Mouse (Mus musculus) heart, embryonic 16.5 days (tissue): ENCODE data around the gene Brms1. TPM values are rescaled to one million over a fixed set of nuclear protein-coding genes. Genes with fewer than 3 reads are reported as not detected.
"Not testable (repeated sequence)": the region's sequence is repeated elsewhere in the genome, so short reads cannot be mapped to it uniquely, and the experiment has no call there.

Experiments used
- ATAC-seq: fragments of 200-750 bp; cut with Nextera tagmentation; replicated peaks from 2 replicates; pipeline ENCODE4 v1.8.0; 2017; ENCODE audit warnings: moderate number of reproducible peaks; ENCODE audit not compliant: insufficient read depth, low FRiP score; ENCODE audit errors: extremely low read depth
- H3K27ac ChIP-seq: fragments of 300-500 bp; sonication (generic); 2 replicates; pipeline ENCODE4 v1.5.1; 2014; ENCODE audit warnings: mild to moderate bottlenecking, low read length, control low read depth, moderate library complexity
- H3K27me3 ChIP-seq: fragments of 300-500 bp; sonication (generic); 2 replicates; pipeline ENCODE4 v1.6.1; 2014; ENCODE audit warnings: low read length, mixed read lengths; ENCODE audit not compliant: control insufficient read depth, insufficient read depth
- H3K36me3 ChIP-seq: fragments of 300-500 bp; sonication (generic); 2 replicates; pipeline ENCODE4 v1.6.1; 2014; ENCODE audit not compliant: control insufficient read depth, insufficient read depth
- H3K4me1 ChIP-seq: fragments of 300-500 bp; sonication (generic); 2 replicates; pipeline ENCODE4 v1.6.1; 2014; ENCODE audit warnings: low read length, mixed read lengths; ENCODE audit not compliant: control insufficient read depth, insufficient read depth
- H3K4me2 ChIP-seq: fragments of 300-500 bp; sonication (generic); 2 replicates; pipeline ENCODE4 v1.6.1; 2014; ENCODE audit warnings: low read depth, mild to moderate bottlenecking, control low read depth, low read length
- H3K4me3 ChIP-seq: fragments of 300-500 bp; sonication (generic); 2 replicates; pipeline ENCODE4 v1.5.1; 2014; ENCODE audit warnings: mild to moderate bottlenecking, control low read depth, low read length
- H3K9ac ChIP-seq: fragments of 300-500 bp; sonication (generic); 2 replicates; pipeline ENCODE4 v1.6.1; 2014; ENCODE audit warnings: low read length, control low read depth
- H3K9me3 ChIP-seq: fragments of 300-500 bp; sonication (generic); replicated peaks from 2 replicates; pipeline ENCODE4 v1.6.1; 2016; ENCODE audit warnings: low read length; ENCODE audit not compliant: control insufficient read depth
- WGBS: fragments of 180-500 bp; shearing (Covaris S2); extraction: QIAGEN DNeasy Blood & Tissue Kit; methylation state at CpG from one replicate; pipeline ENCODE4 v1.1.7; 2014; 5-methylcytosine and 5-hydroxymethylcytosine counted together
- polyA plus RNA-seq: library from polyadenylated mRNA; unstranded; fragments of >200 nt; fragmentation: Nextera tagmentation; extraction: Ambion mirVana; gene quantifications from 2 replicates; pipeline ENCODE4 v1.2.1, GENCODE M21; 2015

Gene Brms1
- polyA plus RNA-seq: 29.7 and 29.9 TPM in 2 replicates

DNA sequence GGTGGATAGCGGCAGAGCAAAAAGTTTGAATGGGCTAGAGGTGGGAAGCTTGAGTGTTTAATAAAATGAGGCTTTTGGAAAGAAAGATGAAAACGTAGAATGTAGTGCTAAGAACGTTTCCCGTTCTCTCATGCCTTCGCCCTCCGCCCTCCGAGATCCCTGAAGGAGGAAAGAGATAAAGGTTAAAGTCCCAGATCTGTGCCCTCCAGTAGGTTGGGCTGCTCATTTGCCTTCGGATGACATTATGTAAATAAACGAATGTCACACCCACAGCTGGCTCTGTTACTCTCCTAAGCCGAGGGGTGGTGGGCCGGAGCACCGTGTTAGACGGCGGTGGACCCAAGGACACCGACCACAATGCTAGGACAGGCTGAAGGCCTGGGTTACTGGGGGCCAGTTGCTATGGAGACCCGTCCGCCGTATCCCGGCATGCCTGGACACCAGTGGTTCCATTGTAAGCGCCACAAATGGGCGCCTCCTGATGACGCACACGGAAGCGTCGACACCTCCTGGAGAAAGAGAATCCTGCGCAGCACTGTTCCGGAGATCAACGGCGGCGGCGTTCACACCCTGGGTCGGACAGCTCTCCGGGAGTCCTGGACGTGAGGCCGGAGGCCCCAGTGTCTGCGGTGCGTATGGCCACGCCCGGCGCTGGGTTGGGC, at the start of gene Brms1:
Gene Brms1 (plus strand): TSS at position 493 of the 662 bp plus-strand sequence.
- H3K36me3 ChIP-seq: peaks cover 2% of the 10 kb centered on the region; the same call in 1 of the 2 replicates
- peak within 1 kb of the TSS; percentile 92 for H3K9ac ChIP-seq
- WGBS: 3% methylated on average over 40 of the region's 40 CpGs
- H3K9me3 ChIP-seq: no peaks in the 10 kb centered on the region
- H3K27ac ChIP-seq: peak within 1 kb of the TSS; percentile 65
- peaks cover 22% of the 10 kb centered on the region for H3K4me1 ChIP-seq
- H3K4me3 ChIP-seq: peak within 1 kb of the TSS; percentile 82
- H3K27me3 ChIP-seq: no peaks in the 10 kb centered on the region
- ATAC-seq: peak; percentile 74
- peak within 1 kb of the TSS; percentile 81 for H3K4me2 ChIP-seq

DNA sequence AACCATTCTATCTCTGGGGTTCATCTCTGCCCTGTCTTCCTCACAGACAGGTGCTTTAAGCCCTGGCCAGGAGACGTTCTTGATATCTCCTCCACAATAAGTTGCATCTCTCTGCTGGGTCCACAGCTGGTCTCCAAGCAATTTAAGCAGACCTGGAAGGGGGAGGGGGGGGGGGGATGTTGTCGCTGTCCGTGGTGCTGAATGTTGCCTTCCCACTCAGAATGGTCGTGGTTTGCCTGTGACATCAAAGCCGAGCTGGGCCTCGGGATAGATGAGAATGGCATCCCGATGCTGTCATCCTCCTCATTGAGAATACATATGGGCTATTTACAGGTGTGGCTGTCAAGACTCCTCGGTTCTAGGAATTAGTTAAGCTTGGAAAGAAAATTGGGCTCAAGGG, 48.8 kb upstream of the Brms1 start:
- H3K9me3 ChIP-seq: no peaks in the 10 kb centered on the region
- H3K36me3 ChIP-seq: no peaks in the 10 kb centered on the region
- ATAC-seq: no peak
- H3K9ac ChIP-seq: no peak overlapping the region
- H3K27me3 ChIP-seq: peaks cover 23% of the 10 kb centered on the region
- H3K27ac ChIP-seq: peak overlapping the region; percentile 46; the same call in 1 of the 2 replicates
- 8% methylated on average over 8 of the region's 8 CpGs for WGBS
- H3K4me1 ChIP-seq: peaks cover 23% of the 10 kb centered on the region
- H3K4me3 ChIP-seq: no peak overlapping the region
- H3K4me2 ChIP-seq: no peak overlapping the region

DNA sequence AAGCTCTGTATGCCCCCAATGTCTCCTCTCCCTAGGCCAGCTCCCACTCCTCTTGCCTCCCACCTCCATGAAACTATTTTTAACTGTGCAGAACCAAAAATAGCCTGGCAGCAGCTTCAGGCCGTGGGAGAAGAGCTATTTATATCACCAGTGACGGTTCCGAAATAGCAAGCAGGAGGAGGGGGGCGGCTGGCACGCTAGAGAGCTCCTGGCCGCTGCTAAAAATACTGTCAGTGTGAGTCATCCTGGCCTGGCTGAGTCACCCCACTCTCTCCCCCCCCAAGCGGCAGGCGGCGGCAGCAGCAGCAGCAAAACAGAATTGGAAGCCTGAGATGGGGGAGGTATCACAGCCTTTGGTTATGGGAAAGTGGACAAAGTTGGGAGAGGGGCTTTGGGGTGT, 48.2 kb upstream of the Brms1 start:
- Histone ChIP-seq H3K4me3 (no peak overlapping the region), H3K36me3 (no peaks in the 10 kb centered on the region), H3K4me1 (peaks cover 23% of the 10 kb centered on the region), H3K27me3 (peaks cover 23% of the 10 kb centered on the region), H3K9ac (no peak overlapping the region), H3K9me3 (no peaks in the 10 kb centered on the region), H3K27ac (peak overlapping the region; percentile 46; the same call in 1 of the 2 replicates), H3K4me2 (peak overlapping the region; percentile 16; the same call in 1 of the 2 replicates)
- 0% methylated on average over 9 of the region's 9 CpGs for WGBS
- peak; percentile 94 for ATAC-seq

DNA sequence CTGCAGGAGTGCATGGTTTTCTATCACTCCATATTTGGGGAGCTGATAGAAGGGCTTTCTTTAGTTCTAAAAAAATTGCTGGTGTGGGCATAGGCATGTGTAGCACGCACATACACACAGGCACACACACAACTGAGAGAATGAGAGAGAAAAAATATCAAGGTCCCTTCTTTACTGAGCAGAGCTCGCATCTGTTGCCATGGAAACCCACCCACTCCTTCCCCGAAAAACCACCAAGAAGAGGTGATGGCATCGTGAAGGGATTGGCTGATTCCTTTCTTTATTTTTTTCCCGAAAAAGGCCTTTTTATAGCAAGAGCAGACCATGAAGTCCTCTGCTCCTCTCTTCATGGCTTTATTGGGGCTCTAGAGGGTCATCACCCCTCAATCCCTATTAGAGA, 47.1 kb upstream of the Brms1 start:
- no peak overlapping the region for H3K9ac ChIP-seq
- ATAC-seq: no peak
- peaks cover 23% of the 10 kb centered on the region for H3K4me1 ChIP-seq
- H3K4me2 ChIP-seq: no peak overlapping the region
- H3K9me3 ChIP-seq: no peaks in the 10 kb centered on the region
- H3K4me3 ChIP-seq: no peak overlapping the region
- no peak overlapping the region for H3K27ac ChIP-seq
- H3K36me3 ChIP-seq: no peaks in the 10 kb centered on the region
- 58% methylated on average over 5 of the region's 5 CpGs for WGBS
- H3K27me3 ChIP-seq: peaks cover 23% of the 10 kb centered on the region

DNA sequence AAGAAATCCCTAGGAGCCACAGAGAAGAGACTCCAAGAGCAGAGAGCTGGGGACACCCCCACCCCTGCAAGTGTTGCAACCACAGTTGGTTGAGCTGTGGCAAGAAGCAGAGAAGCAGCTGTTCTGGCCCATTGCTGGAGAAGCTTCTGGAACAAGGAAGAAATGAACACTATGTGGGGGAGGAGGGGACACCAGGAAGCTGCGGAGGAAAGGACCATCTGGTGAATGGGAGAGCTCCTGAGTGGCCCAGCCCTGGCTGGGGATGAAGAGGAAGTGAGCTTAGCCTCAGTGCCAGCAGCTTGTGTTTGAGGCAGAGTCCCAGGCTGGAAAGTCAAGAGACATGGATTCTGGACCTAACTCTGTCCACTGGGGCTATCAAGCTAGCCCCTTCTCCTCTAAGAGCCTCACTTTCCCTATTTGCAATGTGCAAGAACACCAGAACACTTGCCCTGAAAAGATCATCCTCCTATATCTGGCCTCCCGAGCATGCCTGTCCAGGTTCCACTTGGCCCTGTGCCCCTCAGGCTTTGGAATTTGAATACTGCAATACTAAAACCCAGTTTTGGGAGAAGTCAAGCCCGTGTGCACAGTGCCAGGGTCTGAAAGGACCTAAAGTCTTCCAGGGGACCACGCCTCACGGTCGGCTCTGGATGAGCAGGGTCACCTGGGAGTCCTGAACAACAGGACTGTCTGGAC, 41.6 kb upstream of the Brms1 start:
- no peaks in the 10 kb centered on the region for H3K36me3 ChIP-seq
- H3K4me1 ChIP-seq: peaks cover 5% of the 10 kb centered on the region; the same call in 1 of the 2 replicates
- H3K4me2 ChIP-seq: no peak overlapping the region
- 57% methylated on average over 6 of the region's 6 CpGs for WGBS
- no peak for ATAC-seq
- H3K27ac ChIP-seq: no peak overlapping the region
- no peak overlapping the region for H3K4me3 ChIP-seq
- no peak overlapping the region for H3K9ac ChIP-seq
- no peaks in the 10 kb centered on the region for H3K9me3 ChIP-seq
- H3K27me3 ChIP-seq: no peaks in the 10 kb centered on the region

DNA sequence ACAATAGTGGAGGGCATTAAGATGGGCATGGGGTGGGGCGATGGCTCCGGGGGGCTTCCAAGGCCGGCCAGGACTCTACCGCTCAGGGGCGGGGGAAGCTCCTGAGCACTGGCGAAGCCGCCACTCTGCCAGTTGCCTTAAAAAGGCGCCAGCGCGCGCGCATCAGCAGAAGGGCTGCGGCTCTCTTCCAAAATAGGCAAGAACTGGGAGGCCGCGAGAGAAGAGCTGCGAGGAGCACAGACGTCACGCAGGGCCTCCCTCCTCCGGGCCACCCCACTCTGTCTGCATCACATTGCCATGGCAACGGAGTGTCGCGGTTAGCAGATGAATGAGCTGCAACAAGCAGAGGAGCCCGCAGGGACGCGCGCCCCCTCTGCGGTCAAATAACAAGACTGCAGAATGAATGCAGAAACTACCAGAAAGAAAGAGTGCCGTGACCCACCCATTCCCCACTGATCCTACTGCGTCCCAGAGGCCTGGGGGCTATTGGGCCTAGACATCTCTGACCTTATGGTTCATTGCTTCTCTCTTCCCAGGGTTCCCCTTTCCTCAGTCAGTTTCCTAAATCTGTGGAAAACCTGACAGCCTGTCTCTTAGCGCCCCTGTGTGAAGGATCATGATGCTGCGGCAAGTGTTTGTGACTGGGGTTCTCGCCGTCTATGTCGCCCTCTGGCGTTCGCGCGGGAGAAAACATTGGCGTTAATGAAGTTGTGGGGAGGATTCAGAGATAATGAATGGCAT, 39.3 kb upstream of the Brms1 start:
- WGBS: 1% methylated on average over 39 of the region's 39 CpGs
- H3K9ac ChIP-seq: peak overlapping the region; percentile 38; the same call in 1 of the 2 replicates
- no peaks in the 10 kb centered on the region for H3K36me3 ChIP-seq
- no peak overlapping the region for H3K27ac ChIP-seq
- ATAC-seq: peak; percentile 91
- H3K4me3 ChIP-seq: peak overlapping the region; percentile 43
- no peaks in the 10 kb centered on the region; the same call in 1 of the 2 replicates for H3K9me3 ChIP-seq
- H3K4me2 ChIP-seq: peak overlapping the region; percentile 67
- H3K27me3 ChIP-seq: no peaks in the 10 kb centered on the region
- H3K4me1 ChIP-seq: peaks cover 5% of the 10 kb centered on the region; the same call in 1 of the 2 replicates

DNA sequence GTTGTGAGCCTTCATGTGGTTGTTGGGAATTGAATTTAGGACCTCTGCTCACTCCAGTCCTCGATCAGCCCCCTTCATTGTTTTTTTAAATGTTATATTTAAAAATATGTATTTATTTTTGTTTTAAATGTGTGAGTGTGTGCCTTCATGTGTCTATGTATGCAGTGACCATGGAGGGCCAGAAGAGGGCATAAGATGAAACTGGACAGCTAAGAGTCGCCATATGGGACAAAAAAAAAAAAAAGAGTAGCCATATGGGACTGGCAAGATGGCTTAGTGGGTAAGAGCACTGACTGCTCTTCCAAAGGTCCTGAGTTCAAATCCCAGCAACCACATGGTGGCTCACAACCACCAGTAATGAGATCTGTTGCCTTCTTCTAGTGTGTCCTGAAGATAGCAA, 37.5 kb upstream of the Brms1 start:
- H3K9ac ChIP-seq, H3K4me3 ChIP-seq, ATAC-seq, H3K4me1 ChIP-seq, H3K36me3 ChIP-seq, H3K4me2 ChIP-seq, H3K27ac ChIP-seq, H3K9me3 ChIP-seq, H3K27me3 ChIP-seq: not testable (repeated sequence)
- WGBS: 38% methylated on average over 2 of the region's 2 CpGs

DNA sequence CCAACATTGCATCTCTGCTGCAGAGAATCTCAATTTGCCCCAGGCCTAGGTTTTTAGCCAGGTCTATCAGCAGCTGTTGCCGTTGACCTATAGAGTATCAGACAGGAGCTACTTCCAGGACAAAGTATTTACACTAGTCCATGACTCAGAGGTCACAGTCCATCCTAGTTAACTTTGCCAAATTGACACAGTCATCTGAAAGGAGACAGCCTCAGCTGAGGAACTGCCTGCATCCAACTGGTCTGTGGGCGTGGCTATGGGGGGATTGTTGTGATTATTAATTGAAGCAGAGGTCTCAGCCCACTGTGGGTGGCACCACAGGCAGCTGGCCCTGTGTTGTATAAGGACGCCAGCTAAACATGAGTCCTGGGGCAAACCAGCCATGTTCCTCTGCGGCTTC, 36.2 kb upstream of the Brms1 start:
- Histone ChIP-seq H3K4me3 (no peak overlapping the region), H3K4me1 (peaks cover 5% of the 10 kb centered on the region; the same call in 1 of the 2 replicates), H3K9ac (no peak overlapping the region), H3K36me3 (no peaks in the 10 kb centered on the region), H3K27ac (no peak overlapping the region), H3K27me3 (no peaks in the 10 kb centered on the region), H3K4me2 (no peak overlapping the region), H3K9me3 (no peaks in the 10 kb centered on the region; the same call in 1 of the 2 replicates)
- 56% methylated on average over 4 of the region's 4 CpGs for WGBS
- no peak for ATAC-seq
